Mouse (Mus musculus): ENCODE measurements at regions not wholly inside any gene's neighbourhood (a gene's known extent, or its start where the extent isn't known, plus 50 kb on each side); places are given as distances from the start of the nearest gene placed in this dataset.
A peak's percentile ranks its signal among the peaks of the same experiment; 100 is the strongest.

DNA sequence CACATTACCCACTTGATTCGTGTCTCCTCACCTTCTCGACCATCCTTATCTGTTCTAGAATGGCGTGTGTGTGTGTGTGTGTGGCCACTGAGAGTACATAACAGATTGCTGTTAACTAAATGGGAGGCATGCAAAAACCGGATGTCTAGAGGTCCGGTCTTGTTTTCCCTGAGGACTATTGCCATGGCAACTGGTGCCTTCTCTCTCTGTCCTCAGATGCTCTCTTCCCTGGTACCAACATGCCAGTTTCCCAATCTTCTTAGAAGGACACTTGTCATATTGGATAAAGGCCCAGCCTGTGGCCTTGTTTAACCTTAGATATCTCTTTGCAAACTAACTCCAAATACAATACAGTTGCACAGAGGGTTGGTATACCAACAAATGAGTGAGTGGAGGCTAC is 125.9 kb downstream of the Irs2 start:
- Histone ChIP-seq H3K27me3 (ENCODE audit: control insufficient read depth, insufficient read depth, low read length) (no peaks in the 10 kb centered on the region), H3K4me3 (ENCODE audit: low read depth, low read length) (no peak overlapping the region), H3K4me1 (ENCODE audit: control insufficient read depth, insufficient read depth, low read length) (no peaks in the 10 kb centered on the region), H3K9me3 (ENCODE audit: control insufficient read depth, low read length) (no peaks in the 10 kb centered on the region), H3K27ac (ENCODE audit: low read depth, low read length) (no peak overlapping the region), H3K4me2 (ENCODE audit: low read depth, low read length) (no peak overlapping the region), H3K9ac (replicated peaks; ENCODE audit: low read depth, low read length) (no peak overlapping the region), H3K36me3 (ENCODE audit: control insufficient read depth, insufficient read depth, low read length) (no peaks in the 10 kb centered on the region)
- 68% methylated on average over 5 of the region's 5 CpGs for WGBS
- no peak for ATAC-seq (ENCODE audit: low read depth)

DNA sequence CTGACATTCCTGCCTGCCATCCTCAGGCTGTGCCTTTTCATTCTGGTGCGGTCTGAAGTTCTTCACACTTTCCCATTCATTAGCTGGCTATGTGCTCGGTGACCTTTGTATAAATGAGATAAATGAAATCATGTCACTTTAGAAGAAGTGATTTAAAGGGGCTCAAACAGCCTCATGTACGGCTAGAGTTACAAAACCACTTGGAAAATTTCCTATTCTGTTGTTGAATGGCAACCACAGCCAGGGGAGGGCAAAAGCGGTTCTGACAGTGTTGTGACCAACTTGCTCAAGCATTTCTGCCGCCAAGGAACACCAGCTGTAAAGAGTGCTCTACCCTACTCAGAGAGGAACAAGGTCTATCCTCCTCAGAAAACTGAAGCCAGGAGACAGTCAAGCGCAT is 128.4 kb downstream of the Irs2 start:
- H3K9me3 ChIP-seq (ENCODE audit: control insufficient read depth, low read length), result no peaks in the 10 kb centered on the region
- no peaks in the 10 kb centered on the region for H3K4me1 ChIP-seq (ENCODE audit: control insufficient read depth, insufficient read depth, low read length)
- H3K4me3 ChIP-seq (ENCODE audit: low read depth, low read length), result no peak overlapping the region
- H3K9ac ChIP-seq (replicated peaks; ENCODE audit: low read depth, low read length), result no peak overlapping the region
- WGBS, result 39% methylated on average over 6 of the region's 6 CpGs
- H3K4me2 ChIP-seq (ENCODE audit: low read depth, low read length), result no peak overlapping the region
- H3K27me3 ChIP-seq (ENCODE audit: control insufficient read depth, insufficient read depth, low read length), result no peaks in the 10 kb centered on the region
- no peaks in the 10 kb centered on the region for H3K36me3 ChIP-seq (ENCODE audit: control insufficient read depth, insufficient read depth, low read length)
- H3K27ac ChIP-seq (ENCODE audit: low read depth, low read length), result no peak overlapping the region
- ATAC-seq (ENCODE audit: low read depth), result no peak

DNA sequence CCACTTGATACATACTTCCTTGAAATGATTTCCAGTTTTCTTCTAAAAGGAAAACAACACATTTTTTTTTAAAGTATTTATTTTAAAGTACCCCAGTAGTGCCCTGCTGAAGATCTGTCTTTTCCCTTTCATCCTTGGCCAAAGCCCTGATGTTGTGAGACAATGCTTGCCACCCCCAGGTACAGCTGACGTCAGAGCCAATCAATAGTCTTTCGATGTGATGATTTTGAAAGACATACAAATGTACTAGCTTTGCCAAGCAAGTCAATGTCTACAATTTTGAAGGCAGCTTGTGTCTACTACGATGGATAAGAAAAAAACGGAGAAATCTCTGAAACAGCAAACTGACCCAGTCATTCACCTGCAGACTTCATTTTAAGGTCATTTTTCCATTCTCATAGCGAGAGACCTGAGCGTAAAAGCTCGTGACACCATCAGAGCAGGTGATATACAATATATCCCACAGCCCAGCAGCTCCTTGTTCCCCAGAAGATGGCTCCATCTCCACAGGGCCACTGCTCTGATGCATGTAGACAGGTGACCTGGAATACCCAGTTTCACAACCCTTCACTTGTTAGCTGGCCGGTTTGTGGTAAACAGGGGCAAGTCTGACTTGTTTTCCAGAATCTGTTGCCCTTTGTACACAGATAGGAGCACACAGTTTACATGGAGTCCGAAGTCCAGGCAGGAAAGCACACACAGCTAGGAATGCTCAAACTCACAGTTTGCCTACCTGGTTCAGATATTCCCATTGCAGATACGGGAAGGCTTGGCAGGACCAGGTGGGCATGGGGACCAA is 129.0 kb downstream of the Irs2 start:
- Histone ChIP-seq H3K9me3 (ENCODE audit: control insufficient read depth, low read length) (no peaks in the 10 kb centered on the region), H3K4me1 (ENCODE audit: control insufficient read depth, insufficient read depth, low read length) (no peaks in the 10 kb centered on the region), H3K36me3 (ENCODE audit: control insufficient read depth, insufficient read depth, low read length) (no peaks in the 10 kb centered on the region), H3K27ac (ENCODE audit: low read depth, low read length) (no peak overlapping the region), H3K4me3 (ENCODE audit: low read depth, low read length) (no peak overlapping the region), H3K4me2 (ENCODE audit: low read depth, low read length) (no peak overlapping the region), H3K27me3 (ENCODE audit: control insufficient read depth, insufficient read depth, low read length) (no peaks in the 10 kb centered on the region), H3K9ac (replicated peaks; ENCODE audit: low read depth, low read length) (no peak overlapping the region)
- no peak for ATAC-seq (ENCODE audit: low read depth)
- WGBS, result 82% methylated on average over 10 of the region's 10 CpGs

DNA sequence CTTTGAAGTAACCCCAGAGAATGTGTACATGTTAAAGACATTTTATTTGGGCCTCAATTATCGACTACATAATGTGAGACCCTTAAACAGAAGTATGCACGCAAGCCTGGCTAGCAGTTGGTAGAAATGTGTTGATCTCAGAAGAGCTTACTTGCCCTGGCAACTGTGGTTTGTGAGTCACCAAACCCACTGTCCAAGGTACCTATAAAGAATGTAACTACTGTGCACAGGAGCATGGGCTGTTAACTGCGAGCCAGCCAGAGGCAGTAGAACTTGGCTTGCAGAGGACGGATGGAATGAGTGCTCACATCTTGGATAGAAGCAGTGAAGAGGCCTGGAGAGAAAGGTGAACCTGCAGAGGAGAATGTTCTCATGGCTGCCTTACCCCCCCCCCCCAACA is 129.9 kb downstream of the Irs2 start:
- Histone ChIP-seq H3K27me3 (ENCODE audit: control insufficient read depth, insufficient read depth, low read length) (no peaks in the 10 kb centered on the region), H3K36me3 (ENCODE audit: control insufficient read depth, insufficient read depth, low read length) (no peaks in the 10 kb centered on the region), H3K4me1 (ENCODE audit: control insufficient read depth, insufficient read depth, low read length) (no peaks in the 10 kb centered on the region), H3K9ac (replicated peaks; ENCODE audit: low read depth, low read length) (no peak overlapping the region), H3K4me3 (ENCODE audit: low read depth, low read length) (no peak overlapping the region), H3K4me2 (ENCODE audit: low read depth, low read length) (no peak overlapping the region), H3K27ac (ENCODE audit: low read depth, low read length) (no peak overlapping the region), H3K9me3 (ENCODE audit: control insufficient read depth, low read length) (no peaks in the 10 kb centered on the region)
- 95% methylated on average over 4 of the region's 4 CpGs for WGBS
- no peak for ATAC-seq (ENCODE audit: low read depth)

DNA sequence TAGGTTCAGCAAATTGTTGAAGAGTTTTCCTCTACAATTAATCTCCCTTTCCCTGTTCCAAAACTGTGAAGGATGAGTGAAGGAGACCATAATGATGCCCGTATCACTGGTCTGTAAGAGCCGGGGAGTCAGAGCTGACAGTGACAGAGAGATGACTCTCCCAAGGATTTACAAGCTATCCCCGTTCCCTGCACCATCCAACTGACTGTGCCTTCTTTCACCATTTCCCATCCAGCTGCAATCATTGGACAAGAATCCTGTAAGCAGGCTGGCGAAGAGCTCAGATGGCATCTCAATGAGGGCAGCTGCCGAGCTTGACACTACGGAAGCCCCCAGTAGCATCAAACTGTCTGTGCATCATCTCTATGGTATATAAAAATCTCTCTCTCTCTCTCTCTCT is 133.1 kb downstream of the Irs2 start:
- 45% methylated on average over 6 of the region's 6 CpGs for WGBS
- H3K27me3 ChIP-seq (ENCODE audit: control insufficient read depth, insufficient read depth, low read length), result no peaks in the 10 kb centered on the region
- no peaks in the 10 kb centered on the region for H3K4me1 ChIP-seq (ENCODE audit: control insufficient read depth, insufficient read depth, low read length)
- no peak overlapping the region for H3K9ac ChIP-seq (replicated peaks; ENCODE audit: low read depth, low read length)
- ATAC-seq (ENCODE audit: low read depth), result 0 out of 2 replicates have a peak, but pooled peaks have one; percentile 28
- no peaks in the 10 kb centered on the region for H3K9me3 ChIP-seq (ENCODE audit: control insufficient read depth, low read length)
- no peak overlapping the region for H3K27ac ChIP-seq (ENCODE audit: low read depth, low read length)
- no peak overlapping the region for H3K4me2 ChIP-seq (ENCODE audit: low read depth, low read length)
- no peak overlapping the region for H3K4me3 ChIP-seq (ENCODE audit: low read depth, low read length)
- no peaks in the 10 kb centered on the region for H3K36me3 ChIP-seq (ENCODE audit: control insufficient read depth, insufficient read depth, low read length)

DNA sequence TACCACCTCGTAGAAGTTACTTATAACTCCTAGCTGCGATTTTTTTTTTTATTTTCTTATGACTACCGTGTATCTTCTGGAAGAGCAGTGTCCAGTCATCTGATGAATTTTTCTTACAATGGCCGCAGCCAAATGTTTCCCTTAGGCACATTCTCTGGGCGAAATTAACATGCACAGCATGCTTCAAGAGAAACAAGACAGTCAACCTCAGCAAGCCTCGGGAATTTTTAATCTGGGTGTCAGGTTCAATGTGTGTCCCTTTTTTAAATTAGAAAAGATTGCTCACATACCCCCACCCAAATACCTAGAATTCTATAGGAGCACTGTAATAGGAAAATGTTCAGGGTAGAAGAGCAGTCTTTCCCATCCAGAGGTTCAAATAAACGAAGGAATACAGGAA is 136.8 kb downstream of the Irs2 start:
- Histone ChIP-seq H3K4me1 (ENCODE audit: control insufficient read depth, insufficient read depth, low read length) (no peaks in the 10 kb centered on the region), H3K4me3 (ENCODE audit: low read depth, low read length) (no peak overlapping the region), H3K27me3 (ENCODE audit: control insufficient read depth, insufficient read depth, low read length) (no peaks in the 10 kb centered on the region), H3K9ac (replicated peaks; ENCODE audit: low read depth, low read length) (no peak overlapping the region), H3K9me3 (ENCODE audit: control insufficient read depth, low read length) (no peaks in the 10 kb centered on the region), H3K27ac (ENCODE audit: low read depth, low read length) (no peak overlapping the region), H3K36me3 (ENCODE audit: control insufficient read depth, insufficient read depth, low read length) (no peaks in the 10 kb centered on the region), H3K4me2 (ENCODE audit: low read depth, low read length) (no peak overlapping the region)
- ATAC-seq (ENCODE audit: low read depth), result no peak
- 55% methylated on average over 7 of the region's 7 CpGs for WGBS

DNA sequence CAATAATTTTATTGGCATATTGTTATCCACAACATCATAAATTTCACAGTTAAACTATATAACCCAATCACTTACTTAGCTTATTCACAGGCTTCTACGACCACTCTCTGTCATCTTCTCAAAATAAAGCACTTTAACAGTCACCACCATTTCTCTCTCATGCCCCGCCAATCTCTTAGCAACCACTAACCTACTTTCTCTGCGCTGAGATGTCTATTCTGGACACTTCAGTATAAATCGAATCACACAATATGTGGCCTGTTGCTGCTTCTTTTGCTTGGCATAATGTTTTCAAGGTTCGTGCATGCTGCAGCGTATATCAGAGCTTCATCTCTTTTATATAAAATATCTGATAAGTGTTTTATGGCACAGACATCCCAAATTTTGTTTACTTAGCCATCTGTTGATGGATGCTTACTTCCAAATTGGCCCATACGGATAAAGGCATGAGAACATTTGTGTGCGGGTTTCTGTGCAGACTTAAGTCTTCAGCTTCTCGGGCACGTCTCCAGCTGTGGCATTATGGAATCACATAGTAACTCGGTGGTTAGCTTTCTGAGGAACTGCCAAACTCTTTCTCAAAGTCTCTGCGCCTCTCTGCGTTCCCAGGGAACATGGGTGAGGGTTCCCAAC is 137.7 kb downstream of the Irs2 start:
- Histone ChIP-seq H3K4me1 (ENCODE audit: control insufficient read depth, insufficient read depth, low read length) (0 out of 2 replicates have a peak, but pooled peaks cover 1% of the 10 kb centered on the region), H3K36me3 (ENCODE audit: control insufficient read depth, insufficient read depth, low read length) (no peaks in the 10 kb centered on the region), H3K9ac (replicated peaks; ENCODE audit: low read depth, low read length) (no peak overlapping the region), H3K27ac (ENCODE audit: low read depth, low read length) (no peak overlapping the region), H3K4me3 (ENCODE audit: low read depth, low read length) (no peak overlapping the region), H3K27me3 (ENCODE audit: control insufficient read depth, insufficient read depth, low read length) (no peaks in the 10 kb centered on the region), H3K4me2 (ENCODE audit: low read depth, low read length) (no peak overlapping the region), H3K9me3 (ENCODE audit: control insufficient read depth, low read length) (no peaks in the 10 kb centered on the region)
- 61% methylated on average over 13 of the region's 13 CpGs for WGBS
- ATAC-seq (ENCODE audit: low read depth), result no peak

DNA sequence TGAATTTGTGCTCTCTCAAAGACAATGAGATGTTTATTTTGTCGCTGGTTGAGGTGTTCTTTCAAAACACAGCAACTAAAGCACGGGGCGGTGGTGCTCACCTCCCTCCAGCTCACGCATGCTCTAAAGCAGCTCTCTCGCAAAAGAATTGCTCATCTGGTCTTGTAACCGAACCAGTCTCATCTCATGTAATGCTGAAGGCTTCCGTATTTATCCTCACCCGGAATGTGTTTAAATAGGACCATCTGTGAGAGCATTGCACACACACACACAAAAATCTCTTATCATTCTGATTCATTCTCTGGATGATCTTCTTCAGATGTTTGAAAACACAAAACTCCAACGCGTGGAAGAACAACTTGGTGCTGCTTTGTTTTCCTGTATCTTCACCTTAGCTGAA is 138.4 kb downstream of the Irs2 start:
- H3K9ac ChIP-seq (replicated peaks; ENCODE audit: low read depth, low read length), result no peak overlapping the region
- ATAC-seq (ENCODE audit: low read depth), result no peak
- no peak overlapping the region for H3K4me2 ChIP-seq (ENCODE audit: low read depth, low read length)
- no peaks in the 10 kb centered on the region for H3K27me3 ChIP-seq (ENCODE audit: control insufficient read depth, insufficient read depth, low read length)
- H3K4me1 ChIP-seq (ENCODE audit: control insufficient read depth, insufficient read depth, low read length), result 0 out of 2 replicates have a peak, but pooled peaks cover 3% of the 10 kb centered on the region
- H3K4me3 ChIP-seq (ENCODE audit: low read depth, low read length), result no peak overlapping the region
- 91% methylated on average over 10 of the region's 10 CpGs for WGBS
- H3K36me3 ChIP-seq (ENCODE audit: control insufficient read depth, insufficient read depth, low read length), result no peaks in the 10 kb centered on the region
- H3K9me3 ChIP-seq (ENCODE audit: control insufficient read depth, low read length), result no peaks in the 10 kb centered on the region
- H3K27ac ChIP-seq (ENCODE audit: low read depth, low read length), result no peak overlapping the region

DNA sequence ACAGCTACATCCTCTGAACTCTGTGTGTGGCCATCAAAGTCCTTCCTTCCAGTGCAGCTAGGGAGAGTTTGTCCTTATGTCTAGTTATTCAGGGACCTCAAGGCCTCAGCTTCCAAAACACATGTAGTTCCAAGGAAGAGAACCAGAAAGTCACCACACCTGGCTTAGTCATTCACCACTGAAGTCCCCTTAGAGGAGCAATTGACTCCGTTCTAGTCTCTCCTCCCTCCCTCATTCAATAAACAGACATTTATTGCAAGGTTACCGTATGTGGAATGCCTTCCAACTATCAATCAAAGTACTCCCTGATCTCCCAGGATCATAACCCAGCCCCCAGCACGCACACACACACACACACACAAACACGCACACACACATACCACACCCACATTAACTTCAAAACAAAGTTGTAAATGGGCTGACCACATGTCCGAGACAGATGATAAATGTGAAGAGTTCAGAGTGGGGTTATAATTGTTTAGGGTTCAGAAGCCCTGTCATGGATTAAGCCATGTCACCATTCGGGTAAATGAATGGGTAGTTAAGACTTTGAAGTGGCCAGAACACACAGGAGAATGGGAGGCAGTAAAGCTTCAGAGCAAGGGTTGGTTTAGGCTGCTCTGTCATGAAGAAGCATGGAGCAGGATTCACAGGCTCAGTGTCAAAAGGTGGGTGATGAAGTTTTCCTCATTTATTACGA is 141.4 kb downstream of the Irs2 start:
- H3K27ac ChIP-seq (ENCODE audit: low read depth, low read length), result no peak overlapping the region
- 0 out of 2 replicates have a peak, but pooled peaks cover 3% of the 10 kb centered on the region for H3K4me1 ChIP-seq (ENCODE audit: control insufficient read depth, insufficient read depth, low read length)
- no peaks in the 10 kb centered on the region for H3K27me3 ChIP-seq (ENCODE audit: control insufficient read depth, insufficient read depth, low read length)
- no peak for ATAC-seq (ENCODE audit: low read depth)
- no peak overlapping the region for H3K4me3 ChIP-seq (ENCODE audit: low read depth, low read length)
- no peak overlapping the region for H3K9ac ChIP-seq (replicated peaks; ENCODE audit: low read depth, low read length)
- H3K36me3 ChIP-seq (ENCODE audit: control insufficient read depth, insufficient read depth, low read length), result no peaks in the 10 kb centered on the region
- H3K9me3 ChIP-seq (ENCODE audit: control insufficient read depth, low read length), result no peaks in the 10 kb centered on the region
- H3K4me2 ChIP-seq (ENCODE audit: low read depth, low read length), result no peak overlapping the region
- 22% methylated on average over 7 of the region's 7 CpGs for WGBS
